In genomic region chr1:93478586-93479475, GRCm38 (mm10) we compare ENCODE assay signal across 8 mouse cellular contexts. TPM values are rescaled to one million over a fixed set of nuclear protein-coding genes. Genes with fewer than 3 reads are reported as not detected.
DNase-seq lines count a peak whose midpoint lies in the region; ATAC-seq and TF ChIP-seq lines count a peak whose summit lies in the region.

TSS of gene Hdlbp (minus strand) at chr1:93478815.

- H3K4me1 ChIP-seq in forebrain, embryonic 10.5 days, result peaks cover 32% of the 10 kb centered on the region
- H3K4me1 ChIP-seq in heart, embryonic 15.5 days (replicated peaks), result peaks cover 10% of the 10 kb centered on the region
- peaks cover 11 to 13% of the 10 kb centered on the region in 2 experiments for H3K4me1 ChIP-seq in liver, embryonic 14.5 days (replicated peaks; ENCODE audit: control insufficient read depth in 2 of 2, insufficient read depth in 2 of 2, low read length in 1 of 2)
- H3K4me1 ChIP-seq in neural tube, embryonic 11.5 days (ENCODE audit: control insufficient read depth, insufficient read depth, low read length), result peaks cover 7% of the 10 kb centered on the region; the same call in 1 of the 2 replicates
- H3K4me1 ChIP-seq in stomach, postnatal 0 days (replicated peaks; ENCODE audit: control insufficient read depth, insufficient read depth), result no peaks in the 10 kb centered on the region; the same call in 1 of the 2 replicates

- peak; percentile 98 to 100 for DNase-seq in CD8-positive naive resting alpha-beta T cell, adult 2 months (ENCODE audit: low read depth in 2 of 2, low spot score in 2 of 2)
- DNase-seq in c-Kit-positive CD71-negative TER-119-negative erythroid progenitor cells, embryonic 14.5 days (ENCODE audit: low read depth), result peak; percentile 96
- DNase-seq in forebrain, embryonic 10.5 days (ENCODE audit: extremely low spot score, low spot score), result peak; percentile 99
- DNase-seq in kidney, postnatal 25 days, result peak; percentile 98 to 100
- peak; percentile 93 to 95 (median 95) for DNase-seq in liver, embryonic 14.5 days (ENCODE audit: low read depth in 3 of 3, low spot score in 3 of 3)
- peak; percentile 99 for DNase-seq in neural tube, embryonic 11.5 days (ENCODE audit: low spot score)
- DNase-seq in stomach, postnatal 0 days (ENCODE audit: low spot score), result peak; percentile 99

- WGBS in forebrain, embryonic 10.5 days, result under 1% methylated on average over 74 of the region's 74 CpGs
- WGBS in heart, embryonic 15.5 days, result under 1% methylated on average over 74 of the region's 74 CpGs
- WGBS in liver, embryonic 14.5 days (ENCODE audit: insufficient replicate concordance), result under 1% methylated on average over 74 of the region's 74 CpGs
- 0% methylated on average over 74 of the region's 74 CpGs for WGBS in neural tube, embryonic 11.5 days
- WGBS in stomach, postnatal 0 days, result under 1% methylated on average over 74 of the region's 74 CpGs

- peak within 1 kb of the TSS; percentile 68 for H3K4me2 ChIP-seq in heart, embryonic 15.5 days
- peak within 1 kb of the TSS; percentile 69 for H3K4me2 ChIP-seq in liver, embryonic 14.5 days (ENCODE audit: low read depth)
- peak within 1 kb of the TSS; percentile 64 for H3K4me2 ChIP-seq in neural tube, embryonic 11.5 days (ENCODE audit: low read depth)
- H3K4me2 ChIP-seq in stomach, postnatal 0 days (replicated peaks; ENCODE audit: low read depth), result peak within 1 kb of the TSS; percentile 72

- H3K27ac ChIP-seq in forebrain, embryonic 10.5 days, result peak within 1 kb of the TSS; percentile 95
- H3K27ac ChIP-seq in heart, embryonic 15.5 days, result peak within 1 kb of the TSS; percentile 95
- peak within 1 kb of the TSS; percentile 91 for H3K27ac ChIP-seq in liver, embryonic 14.5 days
- H3K27ac ChIP-seq in neural tube, embryonic 11.5 days (ENCODE audit: low read depth, low read length), result peak within 1 kb of the TSS; percentile 84
- peak within 1 kb of the TSS; percentile 98 for H3K27ac ChIP-seq in stomach, postnatal 0 days (replicated peaks)

- no peaks in the 10 kb centered on the region for H3K9me3 ChIP-seq in forebrain, embryonic 10.5 days
- no peaks in the 10 kb centered on the region for H3K9me3 ChIP-seq in heart, embryonic 15.5 days (replicated peaks)
- no peaks in the 10 kb centered on the region for H3K9me3 ChIP-seq in liver, embryonic 14.5 days (ENCODE audit: control insufficient read depth, low read length)
- no peaks in the 10 kb centered on the region for H3K9me3 ChIP-seq in neural tube, embryonic 11.5 days (ENCODE audit: control insufficient read depth, low read length)
- no peaks in the 10 kb centered on the region for H3K9me3 ChIP-seq in stomach, postnatal 0 days (ENCODE audit: control insufficient read depth, low read length)

- no peak for TF ChIP-seq CTCF in liver, embryonic 14.5 days (IDR thresholded peaks at IDR 0.05; ENCODE audit: low read depth)
- TF ChIP-seq CTCF in stomach, postnatal 0 days (IDR thresholded peaks at IDR 0.05; ENCODE audit: low read depth), result no peak

- no peak for TF ChIP-seq EP300 in liver, embryonic 14.5 days (IDR thresholded peaks at IDR 0.05; ENCODE audit: low read depth)
- no peak for TF ChIP-seq EP300 in stomach, postnatal 0 days (optimal IDR thresholded peaks at IDR 0.05)

- peak within 1 kb of the TSS; percentile 86 for H3K4me3 ChIP-seq in forebrain, embryonic 10.5 days
- H3K4me3 ChIP-seq in heart, embryonic 15.5 days, result peak within 1 kb of the TSS; percentile 94
- H3K4me3 ChIP-seq in liver, embryonic 14.5 days (ENCODE audit: insufficient read depth in 1 of 2, low read depth in 2 of 2, low read length in 2 of 2), result peak within 1 kb of the TSS; percentile 83 to 93
- H3K4me3 ChIP-seq in neural tube, embryonic 11.5 days (ENCODE audit: low read depth, low read length), result peak within 1 kb of the TSS; percentile 78
- H3K4me3 ChIP-seq in stomach, postnatal 0 days (ENCODE audit: low read depth, low read length), result peak within 1 kb of the TSS; percentile 80

- H3K9ac ChIP-seq in heart, embryonic 15.5 days, result peak within 1 kb of the TSS; percentile 86
- peak within 1 kb of the TSS; percentile 92 for H3K9ac ChIP-seq in liver, embryonic 14.5 days (replicated peaks)
- H3K9ac ChIP-seq in neural tube, embryonic 11.5 days (ENCODE audit: low read length), result peak within 1 kb of the TSS; percentile 73
- H3K9ac ChIP-seq in stomach, postnatal 0 days (ENCODE audit: low read length), result peak within 1 kb of the TSS; percentile 89

- peaks cover 10% of the 10 kb centered on the region for H3K36me3 ChIP-seq in forebrain, embryonic 10.5 days (replicated peaks)
- H3K36me3 ChIP-seq in heart, embryonic 15.5 days, result no peaks in the 10 kb centered on the region
- H3K36me3 ChIP-seq in liver, embryonic 14.5 days (replicated peaks; ENCODE audit: control insufficient read depth, insufficient read depth, low read depth), result no peaks in the 10 kb centered on the region
- no peaks in the 10 kb centered on the region; the same call in 1 of the 2 replicates for H3K36me3 ChIP-seq in neural tube, embryonic 11.5 days (ENCODE audit: control insufficient read depth, insufficient read depth, low read length)
- no peaks in the 10 kb centered on the region for H3K36me3 ChIP-seq in stomach, postnatal 0 days (ENCODE audit: control insufficient read depth, insufficient read depth, low read length)

- peak; percentile 95 for ATAC-seq in heart, embryonic 15.5 days (replicated peaks; ENCODE audit: insufficient number of reproducible peaks, insufficient read depth, low FRiP score, low read depth)
- peak; percentile 90 for ATAC-seq in liver, embryonic 14.5 days (ENCODE audit: insufficient read depth)
- ATAC-seq in neural tube, embryonic 11.5 days (ENCODE audit: insufficient read depth, low FRiP score, low TSS enrichment), result peak; percentile 92
- ATAC-seq in stomach, postnatal 0 days (ENCODE audit: low FRiP score, low TSS enrichment), result peak; percentile 94

- no peaks in the 10 kb centered on the region for H3K27me3 ChIP-seq in forebrain, embryonic 10.5 days (ENCODE audit: poor library complexity, severe bottlenecking)
- H3K27me3 ChIP-seq in heart, embryonic 15.5 days, result no peaks in the 10 kb centered on the region
- no peaks in the 10 kb centered on the region for H3K27me3 ChIP-seq in liver, embryonic 14.5 days (ENCODE audit: control insufficient read depth, insufficient read depth, low read length)
- H3K27me3 ChIP-seq in neural tube, embryonic 11.5 days (ENCODE audit: control insufficient read depth, insufficient read depth, low read length), result no peaks in the 10 kb centered on the region
- no peaks in the 10 kb centered on the region for H3K27me3 ChIP-seq in stomach, postnatal 0 days (ENCODE audit: control insufficient read depth, insufficient read depth, low read length)

RNA-seq across cellular contexts. Expression of gene Hdlbp, which starts in this region (rescaled TPM):
- polyA plus RNA-seq in forebrain, embryonic 10.5 days (2016; fragmentation: Nextera tagmentation; extraction: Ambion mirVana), result 116 and 119 TPM in 2 replicates
- polyA plus RNA-seq in heart, embryonic 15.5 days (2015; fragmentation: Nextera tagmentation; extraction: Ambion mirVana), result 124 and 140 TPM in 2 replicates
- polyA plus RNA-seq in liver, embryonic 14.5 days (2012; rRNA removed), result 30.9 and 47.2 TPM in 2 replicates
- polyA plus RNA-seq in liver, embryonic 14.5 days (2014; fragmentation: Nextera tagmentation; extraction: Ambion mirVana), result 59.3 and 61.6 TPM in 2 replicates
- 95.7 and 98.2 TPM in 2 replicates for polyA plus RNA-seq in neural tube, embryonic 11.5 days (2014; fragmentation: Nextera tagmentation; extraction: Ambion mirVana)
- polyA plus RNA-seq in stomach, postnatal 0 days (2015; fragmentation: Nextera tagmentation; extraction: Ambion mirVana), result 106 and 155 TPM in 2 replicates

Comparison
In these comparisons a context has a peak if more than half of its experiments do, and no peak if none do; other contexts are left out.
1. Peak in every context shown above with its lines: DNase-seq, ATAC-seq, H3K4me3 ChIP-seq and H3K27ac ChIP-seq.